Mouse (Mus musculus) adrenal gland, adult 8-10 months (tissue): Measurements from ENCODE around the gene Unc13c. TPM values are rescaled to one million over a fixed set of nuclear protein-coding genes. Genes with fewer than 3 reads are reported as not detected.

ENCODE experiments used
- DNase-seq: peaks from one replicate; pipeline ENCODE4 v3.0.0; 2022
- total RNA-seq, 4 experiments: library from RNA; stranded (reverse); gene quantifications; 2 replicates each; pipeline ENCODE4 v1.2.4; 2022

Gene Unc13c
- total RNA-seq, 4 experiments from 2014 or later: 0.20 to 3.2 (median 1.1) TPM

DNA sequence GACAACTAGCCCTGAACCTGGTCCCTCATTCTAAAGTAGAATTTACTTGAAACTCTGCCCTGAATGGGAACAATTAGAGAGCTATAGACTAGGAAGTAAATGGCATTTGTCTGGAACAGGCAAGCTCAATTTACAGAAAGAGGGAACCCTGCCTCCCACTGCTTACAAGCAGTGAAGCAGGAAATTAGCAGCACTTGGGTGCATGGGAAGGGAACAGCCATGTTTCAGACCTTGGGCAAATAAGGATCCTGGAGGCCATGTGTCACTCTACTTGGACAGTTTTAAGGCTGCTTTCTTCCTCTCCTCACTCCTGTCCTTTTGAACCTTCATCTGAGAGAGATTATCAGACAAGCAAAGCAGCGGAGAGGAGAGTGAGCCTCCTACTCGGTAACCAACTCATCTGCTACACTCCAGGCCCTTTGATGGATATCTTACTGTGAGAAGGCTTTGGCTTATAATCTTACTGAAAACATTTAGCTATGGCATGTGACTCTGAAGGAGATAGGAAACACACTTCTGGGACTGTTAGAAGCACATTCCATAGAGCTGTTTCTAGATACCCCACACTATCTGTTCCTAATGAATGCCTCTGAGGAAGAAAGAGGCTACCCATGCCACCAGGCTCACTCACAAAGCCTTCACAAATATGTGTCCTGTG, 101.2 kb downstream of the Unc13c start:
- DNase-seq: no peak

GRCm38 (mm10) chr9:73866666-73867065, 102.1 kb downstream of the Unc13c start:
- DNase-seq: no peak

GRCm38 (mm10) chr9:73859469-73859868, 109.3 kb downstream of the Unc13c start:
- no peak for DNase-seq

- no peak for DNase-seq
Measured at GRCm38 (mm10) chr9:73854281-73854680, 114.5 kb downstream of the Unc13c start.

DNA sequence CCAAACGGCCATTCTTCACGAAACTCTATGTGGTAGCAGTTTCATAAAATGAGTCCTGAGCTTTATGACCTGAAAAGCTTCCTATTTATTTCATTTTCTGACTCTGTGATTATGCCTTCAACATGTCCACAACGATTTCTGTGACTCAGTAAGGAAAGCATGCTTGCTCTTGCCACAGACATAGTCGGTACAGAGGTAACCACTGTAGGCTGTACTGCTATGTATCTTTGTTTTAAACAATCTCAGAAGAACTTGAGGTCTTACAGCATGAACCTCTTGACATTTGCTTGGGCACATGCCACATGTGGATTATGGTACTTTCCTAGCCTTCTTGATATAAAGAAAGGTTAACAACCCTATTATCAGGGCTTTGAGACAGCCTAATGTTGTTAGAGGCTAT, 162.1 kb downstream of the Unc13c start:
- no peak for DNase-seq

- DNase-seq: no peak
Measured at GRCm38 (mm10) chr9:73774616-73775015, 194.2 kb downstream of the Unc13c start.

- no peak for DNase-seq
Measured at GRCm38 (mm10) chr9:73755185-73755584, 213.6 kb downstream of the Unc13c start.

- no peak for DNase-seq
Measured at GRCm38 (mm10) chr9:73753480-73753879, 215.3 kb downstream of the Unc13c start.

DNA sequence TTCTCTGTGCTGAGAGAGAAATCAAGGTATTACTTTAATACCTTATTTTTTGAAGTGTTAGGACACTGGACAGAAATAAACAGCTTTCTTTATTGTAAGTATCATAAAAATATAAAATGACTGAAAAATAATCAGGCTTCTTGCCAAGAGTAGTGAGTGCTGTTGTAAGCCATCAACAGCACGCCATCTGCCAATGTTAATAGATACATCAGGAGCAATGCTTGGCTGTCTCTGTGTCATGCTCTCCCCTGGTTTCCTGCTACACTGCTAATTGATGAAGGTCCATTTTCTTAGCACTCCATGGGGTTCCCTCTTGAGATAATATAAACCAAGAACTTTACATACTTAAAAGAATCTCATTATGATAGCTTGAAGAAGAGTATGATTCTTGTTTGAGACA, 217.4 kb downstream of the Unc13c start:
- no peak for DNase-seq

DNA sequence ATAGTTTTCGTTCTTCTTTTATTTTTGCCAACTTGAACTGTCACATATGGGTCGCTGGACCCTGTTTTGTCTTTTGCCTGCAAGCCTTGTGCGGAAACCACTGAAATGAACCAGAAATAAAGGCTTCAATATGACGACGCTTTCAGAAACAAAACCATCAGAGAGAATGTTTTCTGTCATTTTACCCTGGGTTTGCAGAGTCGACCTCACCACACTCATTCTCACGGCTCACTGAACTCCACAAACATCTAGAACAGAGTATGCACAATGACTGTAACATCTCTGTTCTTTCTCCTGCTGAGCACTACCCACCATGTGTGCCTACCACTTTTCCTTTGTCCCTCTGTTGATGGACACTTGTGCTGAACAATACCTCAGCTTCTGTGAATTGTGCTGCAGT, 234.3 kb downstream of the Unc13c start:
- DNase-seq: no peak

DNA sequence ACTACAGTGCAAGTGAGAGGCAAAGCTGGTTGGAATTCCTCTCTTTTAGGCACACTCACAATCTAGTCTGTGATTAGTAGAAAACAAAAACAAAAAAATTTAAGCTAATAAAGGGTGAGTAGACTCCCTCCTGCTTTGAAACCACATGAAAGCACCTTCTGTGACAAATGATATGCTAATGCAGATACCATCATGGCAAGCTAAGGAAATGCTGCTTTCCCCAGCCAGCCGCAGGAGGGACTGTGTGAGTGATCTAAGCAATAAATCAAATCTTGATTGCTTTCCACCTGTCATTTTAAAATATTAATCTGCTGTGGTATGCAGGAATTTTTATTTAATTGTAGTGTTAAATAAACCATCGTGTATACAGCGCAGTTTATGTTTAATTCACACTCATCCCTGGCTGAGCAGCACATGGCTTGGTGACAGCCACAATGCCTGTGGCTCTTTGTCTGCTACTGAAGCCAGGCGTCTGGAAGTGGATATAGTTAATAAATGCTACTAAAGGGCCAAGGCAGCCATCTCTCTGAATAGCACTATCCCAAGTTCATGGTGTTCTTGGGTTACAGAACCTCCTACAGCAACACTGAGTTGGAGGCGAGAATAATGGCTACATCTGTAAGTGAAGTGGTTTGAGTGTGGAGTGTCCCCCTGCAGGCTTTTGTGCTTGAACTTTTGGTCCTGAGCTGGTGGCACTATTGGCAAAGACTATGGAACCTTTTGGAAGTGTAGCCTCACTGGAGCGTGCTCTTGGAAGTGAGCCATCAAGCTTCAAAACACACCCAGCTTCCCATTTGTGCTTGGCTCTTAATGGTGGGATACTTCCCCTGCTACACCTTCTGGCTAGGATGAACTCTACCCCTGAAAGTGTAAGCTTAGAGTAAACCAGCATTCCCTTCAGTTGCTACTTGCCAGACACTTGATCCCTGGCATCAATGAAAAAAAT, 242.8 kb downstream of the Unc13c start:
- no peak for DNase-seq

- no peak for DNase-seq
Measured at GRCm38 (mm10) chr9:73724776-73725175, 244.0 kb downstream of the Unc13c start.

DNA sequence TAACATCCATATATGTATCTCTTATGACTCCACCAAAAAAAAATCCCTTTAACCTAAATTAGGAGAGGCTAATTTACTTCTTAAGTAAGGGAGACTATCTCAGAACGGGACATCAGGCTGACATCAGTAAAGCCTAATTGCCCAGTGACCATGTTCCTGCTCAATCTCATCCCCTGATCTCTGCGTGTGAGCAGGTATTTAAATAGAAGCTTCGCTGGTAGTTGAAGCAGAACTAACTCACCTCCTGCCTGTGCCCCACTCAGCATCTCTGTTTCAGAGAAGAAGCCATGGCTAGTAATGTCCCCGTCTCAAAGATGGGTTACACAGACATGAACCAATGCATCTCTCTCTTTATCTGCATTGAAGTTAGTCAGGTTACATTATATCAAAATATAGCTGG, 255.3 kb downstream of the Unc13c start:
- DNase-seq: no peak

- no peak for DNase-seq
Measured at GRCm38 (mm10) chr9:73697103-73697502, 271.7 kb downstream of the Unc13c start.

DNA sequence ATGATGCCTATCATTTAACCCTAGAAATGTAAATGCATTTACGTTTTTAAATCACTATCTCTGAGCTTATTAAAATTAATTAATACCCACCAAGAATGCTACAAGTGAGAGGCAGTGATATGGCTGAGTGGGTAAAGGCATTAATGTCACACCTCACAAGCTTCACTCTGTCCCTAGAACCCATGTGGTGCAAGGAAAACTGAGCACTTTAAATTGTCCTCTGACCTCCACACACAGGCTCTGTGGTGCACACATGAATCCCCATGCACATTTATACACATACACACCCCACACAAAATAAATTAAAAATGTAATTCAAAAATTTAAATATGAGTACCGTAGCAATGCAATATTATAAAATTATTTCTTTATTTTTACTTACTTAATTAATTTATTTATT, 287.2 kb downstream of the Unc13c start:
- DNase-seq: no peak

GRCm38 (mm10) chr9:73680545-73681495, 287.9 kb downstream of the Unc13c start:
- DNase-seq: no peak

DNA sequence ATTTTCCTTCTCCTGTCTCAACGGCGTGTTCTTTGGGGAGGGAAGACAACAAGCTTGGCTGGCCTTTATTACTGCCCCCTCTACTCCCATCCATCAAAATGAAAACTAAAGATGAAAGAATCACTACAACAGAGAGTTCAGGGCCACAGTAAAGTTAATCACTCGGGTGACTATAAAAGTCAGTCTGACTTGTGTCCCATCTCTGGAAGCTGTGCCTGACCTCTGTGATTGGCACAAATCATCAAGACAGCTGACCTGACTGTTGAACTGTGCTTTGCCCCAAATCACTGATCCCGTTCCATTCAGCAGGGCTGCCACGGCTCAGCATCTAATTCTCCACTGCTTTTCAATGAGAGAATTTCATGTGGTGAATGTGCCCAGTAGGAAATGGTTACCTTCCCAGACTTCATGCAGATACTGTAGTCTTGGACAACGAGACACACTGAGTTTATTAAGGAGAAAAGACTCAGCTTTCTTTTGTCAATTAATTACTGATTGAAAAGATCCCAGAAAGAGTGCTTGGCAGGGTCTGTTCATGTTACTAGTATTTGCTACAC, 297.0 kb downstream of the Unc13c start:
- peak; percentile 17 for DNase-seq

DNA sequence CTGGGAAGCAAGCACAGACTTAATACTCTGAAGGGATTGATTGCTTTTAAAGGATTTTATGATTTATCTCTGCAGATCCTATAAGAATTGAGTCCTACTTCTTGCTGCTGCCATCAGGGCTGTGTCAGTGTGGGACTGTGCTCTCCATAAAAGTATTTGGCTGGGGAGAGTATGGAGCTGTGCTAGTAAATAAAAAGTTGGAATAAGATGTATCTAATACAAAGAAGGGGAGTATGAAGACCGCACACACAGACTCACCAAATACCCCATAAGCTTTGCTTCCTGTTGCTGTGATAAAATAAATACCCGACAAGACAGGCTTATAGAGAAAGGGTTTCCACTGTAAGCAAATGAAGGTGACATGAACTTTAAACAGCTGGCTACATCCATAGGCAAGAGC, 298.7 kb downstream of the Unc13c start:
- DNase-seq: no peak

DNA sequence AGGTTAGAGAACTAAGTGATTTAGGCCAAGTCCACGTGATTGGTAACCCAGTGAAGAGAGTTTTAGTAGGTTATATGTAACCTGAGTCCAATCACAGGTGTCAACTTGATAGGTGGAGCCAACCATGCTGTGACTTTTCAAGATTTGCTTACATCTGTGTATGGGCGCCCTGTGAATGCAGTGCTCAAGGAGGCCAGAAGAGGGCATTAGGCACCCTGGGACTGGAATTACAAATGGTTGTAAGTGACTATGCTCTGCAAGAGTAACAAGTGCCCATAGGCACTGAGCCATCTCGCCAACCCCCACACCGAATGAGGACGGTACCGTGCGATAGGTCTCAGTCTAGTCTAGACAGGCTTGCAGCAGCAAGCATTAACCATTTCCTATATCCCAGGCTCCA, 305.9 kb downstream of the Unc13c start:
- DNase-seq: no peak

DNA sequence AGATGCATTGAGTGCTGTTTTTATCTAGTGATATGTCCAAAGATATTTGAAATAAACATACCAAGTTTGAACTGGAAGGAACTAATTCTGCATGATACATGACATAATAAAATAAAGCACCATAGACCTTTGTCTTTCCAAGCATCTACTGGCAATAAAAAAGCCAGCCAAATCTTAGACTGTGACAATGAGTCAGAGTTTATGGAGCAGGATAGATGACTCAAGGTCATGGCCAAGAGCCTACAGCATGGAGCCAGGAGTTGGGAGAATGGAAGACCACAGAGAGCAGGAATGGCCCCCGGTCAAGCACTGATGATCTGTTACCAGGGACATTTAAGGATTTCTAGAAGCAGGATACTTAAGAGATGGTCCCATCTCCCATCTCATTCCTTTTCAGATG, 319.7 kb downstream of the Unc13c start:
- DNase-seq: no peak

GRCm38 (mm10) chr9:73638119-73638518, 330.6 kb downstream of the Unc13c start:
- DNase-seq: no peak

- DNase-seq: no peak
Measured at GRCm38 (mm10) chr9:73625171-73625570, 343.6 kb downstream of the Unc13c start.
